Mouse (Mus musculus): ENCODE results near the gene Raet1e.
A peak's percentile ranks its signal among the peaks of the same experiment; 100 is the strongest.
"Not testable (repeated sequence)": the region's sequence is repeated elsewhere in the genome, so short reads cannot be mapped to it uniquely, and the experiment has no call there.

Raet1e gene

GRCm38 (mm10) chr10:22361415-22362352, 203.3 kb downstream of the Raet1e start:
- DNase-seq (ENCODE audit: low spot score) = not testable (repeated sequence)

- DNase-seq (ENCODE audit: low spot score) = not testable (repeated sequence)
These were observed 204.1 kb downstream of the Raet1e start for GRCm38 (mm10) chr10:22362466-22362865.

- DNase-seq (ENCODE audit: low spot score) = not testable (repeated sequence)
These were observed 206.5 kb downstream of the Raet1e start for GRCm38 (mm10) chr10:22364915-22365314.

GRCm38 (mm10) chr10:22381226-22381625, 222.9 kb downstream of the Raet1e start:
- DNase-seq (ENCODE audit: low spot score) = not testable (repeated sequence)

GRCm38 (mm10) chr10:22390146-22390545, 231.8 kb downstream of the Raet1e start:
- not testable (repeated sequence) for DNase-seq (ENCODE audit: low spot score)

GRCm38 (mm10) chr10:22391616-22392015, 233.2 kb downstream of the Raet1e start:
- DNase-seq (ENCODE audit: low spot score) = not testable (repeated sequence)

GRCm38 (mm10) chr10:22393028-22393824, 234.9 kb downstream of the Raet1e start:
- not testable (repeated sequence) for DNase-seq (ENCODE audit: low spot score)

GRCm38 (mm10) chr10:22396680-22397079, 238.3 kb downstream of the Raet1e start:
- DNase-seq (ENCODE audit: low spot score) = not testable (repeated sequence)

- peak; percentile 50 for DNase-seq (ENCODE audit: low spot score)
These were observed 244.0 kb downstream of the Raet1e start for GRCm38 (mm10) chr10:22402225-22402917.

- not testable (repeated sequence) for DNase-seq (ENCODE audit: low spot score)
These were observed 255.5 kb downstream of the Raet1e start for GRCm38 (mm10) chr10:22413702-22414494.
